Mouse (Mus musculus) spleen, adult 12 weeks (tissue): Measurements from ENCODE around the gene Arih2.
"Not testable (repeated sequence)": the region's sequence is repeated elsewhere in the genome, so short reads cannot be mapped to it uniquely, and the experiment has no call there.

Source experiments
- DNase-seq: peaks from one replicate; pipeline ENCODE4 v3.0.0; 2022; ENCODE audit warnings: low spot score

Gene Arih2

GRCm38 (mm10) chr9:108648611-108649560 is at the start of gene Arih2:
TSS of gene Arih2 (minus strand) at chr9:108649386.
- peak; percentile 85 for DNase-seq

- no peak for DNase-seq
Observed at GRCm38 (mm10) chr9:108694533-108694932, 45.3 kb upstream of the Arih2 start.

GRCm38 (mm10) chr9:108693946-108694345 is 44.8 kb upstream of the Arih2 start:
- no peak for DNase-seq

- peak; percentile 42 for DNase-seq
Observed at GRCm38 (mm10) chr9:108692226-108693041, 43.2 kb upstream of the Arih2 start.

GRCm38 (mm10) chr9:108691846-108692225 is 42.6 kb upstream of the Arih2 start:
- DNase-seq, result peak; percentile 70

GRCm38 (mm10) chr9:108691371-108691770 is 42.2 kb upstream of the Arih2 start:
- no peak for DNase-seq

GRCm38 (mm10) chr9:108690914-108691313 is 41.7 kb upstream of the Arih2 start:
- no peak for DNase-seq

GRCm38 (mm10) chr9:108689993-108690392 is 40.8 kb upstream of the Arih2 start:
- no peak for DNase-seq

GRCm38 (mm10) chr9:108689106-108689505 is 39.9 kb upstream of the Arih2 start, which contains the start of gene Prkar2a:
TSS of gene Prkar2a (plus strand) at chr9:108689314.
- no peak for DNase-seq

GRCm38 (mm10) chr9:108688451-108688850 is 39.3 kb upstream of the Arih2 start:
- DNase-seq, result no peak

GRCm38 (mm10) chr9:108687686-108688085 is 38.5 kb upstream of the Arih2 start:
- DNase-seq, result no peak

- DNase-seq, result no peak
Observed at GRCm38 (mm10) chr9:108687181-108687580, 38.0 kb upstream of the Arih2 start.

- DNase-seq, result no peak
Observed at GRCm38 (mm10) chr9:108686475-108686887, 37.3 kb upstream of the Arih2 start.

GRCm38 (mm10) chr9:108680026-108680425 is 30.8 kb upstream of the Arih2 start:
- DNase-seq, result no peak

GRCm38 (mm10) chr9:108673151-108673550 is 24.0 kb upstream of the Arih2 start:
- no peak for DNase-seq

GRCm38 (mm10) chr9:108669875-108670274 is 20.7 kb upstream of the Arih2 start:
- DNase-seq, result no peak

- DNase-seq, result no peak
Observed at GRCm38 (mm10) chr9:108662660-108663059, 13.5 kb upstream of the Arih2 start.

GRCm38 (mm10) chr9:108661677-108662612 is 12.8 kb upstream of the Arih2 start, which contains the start of gene Slc25a20:
TSS of gene Slc25a20 (plus strand) at chr9:108662088.
- peak; percentile 75 for DNase-seq

GRCm38 (mm10) chr9:108655865-108656264 is 6.7 kb upstream of the Arih2 start:
- not testable (repeated sequence) for DNase-seq

GRCm38 (mm10) chr9:108654566-108655464 is 5.6 kb upstream of the Arih2 start:
- DNase-seq, result no peak
